Mouse (Mus musculus): ENCODE data around the gene Rtn4r.

GRCm38 (mm10) chr16:18195068-18195467 is 67.6 kb downstream of the Rtn4r start:
- TF ChIP-seq BHLHE40 (IDR thresholded peaks at IDR 0.05; ENCODE audit: borderline replicate concordance, low read depth, low read length) (no peak), GATA1 (IDR thresholded peaks at IDR 0.05; ENCODE audit: low read depth, low read length) (no peak), CTCF (IDR thresholded peaks at IDR 0.05 in 2 of 3, conservative IDR thresholded peaks at IDR 0.05 in 1 of 3; ENCODE audit: control insufficient read depth in 1 of 3, insufficient read depth in 1 of 3, low read depth in 2 of 3, low read length in 3 of 3, poor library complexity in 1 of 3, severe bottlenecking in 1 of 3) (no peak), MYC (IDR thresholded peaks at IDR 0.05; ENCODE audit: low read depth, low read length) (no peak), POLR2A (IDR thresholded peaks at IDR 0.05; ENCODE audit: control insufficient read depth in 1 of 2, insufficient read depth in 1 of 2, low read depth in 1 of 2, low read length in 2 of 2, poor library complexity in 1 of 2) (no peak), GABPA (IDR thresholded peaks at IDR 0.05; ENCODE audit: low read depth, low read length) (no peak), TBP (IDR thresholded peaks at IDR 0.05; ENCODE audit: low read depth, low read length) (no peak), MYB (IDR thresholded peaks at IDR 0.05; ENCODE audit: low read depth, low read length) (no peak), POLR2AphosphoS5 (IDR thresholded peaks at IDR 0.05; ENCODE audit: borderline replicate concordance, low read depth, low read length) (no peak), ZKSCAN1 (IDR thresholded peaks at IDR 0.05; ENCODE audit: low read depth, low read length) (no peak)
